Mouse (Mus musculus): Measurements from ENCODE around the gene Baz1a.
A peak's percentile ranks its signal among the peaks of the same experiment; 100 is the strongest.
"Not testable (repeated sequence)": the region's sequence is repeated elsewhere in the genome, so short reads cannot be mapped to it uniquely, and the experiment has no call there.

Baz1a gene

DNA sequence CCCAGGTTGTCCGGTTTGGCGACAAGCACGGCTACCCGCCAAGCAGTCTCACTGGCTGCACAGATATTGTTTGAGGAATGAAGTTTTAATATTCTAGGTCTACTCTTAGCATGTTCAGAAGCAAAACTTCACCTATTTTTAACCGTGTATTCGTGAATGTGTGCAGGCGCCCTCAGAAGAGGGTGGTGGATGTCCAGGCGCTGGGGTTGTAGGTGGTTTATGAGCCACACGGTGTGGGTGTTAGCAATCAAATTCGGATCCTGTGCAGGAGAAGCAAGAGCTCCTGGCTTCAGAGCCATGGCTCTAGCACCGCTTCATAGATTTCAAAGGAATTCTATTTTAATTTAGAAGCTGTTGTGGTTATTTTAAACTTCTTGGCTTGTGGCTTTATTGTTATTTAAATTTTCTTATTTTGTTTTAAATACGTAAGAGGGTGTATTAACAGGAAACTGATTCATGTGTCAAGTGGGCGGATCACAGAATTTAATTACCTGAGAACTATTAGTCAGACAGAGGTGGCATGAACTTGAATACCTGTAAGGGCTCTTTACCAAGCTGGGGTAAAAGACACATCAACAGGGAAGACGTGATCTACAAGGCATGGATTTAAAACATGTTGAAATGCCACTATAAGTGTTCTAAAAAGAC, 6.7 kb downstream of the Baz1a start:
- no peak for DNase-seq (ENCODE audit: low read depth, low spot score)

DNA sequence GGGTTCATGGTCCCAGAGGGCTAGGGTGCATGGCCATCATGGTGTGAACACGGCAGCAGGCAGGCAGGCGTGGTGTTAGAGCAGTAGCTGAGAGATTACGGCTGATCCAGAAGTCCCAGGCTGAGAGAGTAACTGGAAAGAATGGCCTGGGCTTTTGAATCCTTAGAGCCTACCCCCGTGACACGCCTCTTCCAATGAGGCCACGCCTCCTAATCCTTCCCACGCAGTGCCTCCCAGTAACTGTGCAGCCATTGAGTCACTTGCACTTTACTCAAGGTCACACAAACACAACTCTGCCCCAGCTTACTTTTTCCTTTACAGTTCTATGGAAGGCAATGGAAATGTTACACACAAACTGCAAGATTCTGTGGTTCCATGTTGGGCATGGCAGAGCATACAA, 8.1 kb downstream of the Baz1a start:
- DNase-seq (ENCODE audit: low read depth, low spot score): peak; percentile 32

GRCm38 (mm10) chr12:55004396-55004795, 9.8 kb downstream of the Baz1a start:
- DNase-seq (ENCODE audit: low read depth, low spot score): no peak

GRCm38 (mm10) chr12:55003843-55004242, 10.3 kb downstream of the Baz1a start:
- no peak for DNase-seq (ENCODE audit: low read depth, low spot score)

DNA sequence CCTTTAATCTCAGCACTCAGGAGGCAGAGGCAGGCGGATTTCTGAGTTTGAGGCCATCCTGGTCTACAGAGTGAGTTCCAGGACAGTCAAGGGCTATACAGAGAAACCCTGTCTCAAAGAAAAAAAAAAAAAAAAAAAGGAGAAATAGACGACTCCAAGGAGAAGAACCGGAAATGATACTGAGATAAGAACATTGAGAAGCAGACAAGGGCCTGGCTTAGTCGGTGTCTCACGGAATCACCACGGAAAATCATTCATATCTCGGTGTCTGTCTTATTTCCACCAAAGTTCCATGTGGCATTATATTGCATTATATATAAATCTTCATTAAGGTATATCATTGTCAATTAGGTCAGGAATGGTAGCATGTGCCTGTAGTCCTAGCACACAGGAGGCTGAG, 11.6 kb downstream of the Baz1a start:
- not testable (repeated sequence) for DNase-seq (ENCODE audit: low read depth, low spot score)

GRCm38 (mm10) chr12:54999016-54999690, 15.0 kb downstream of the Baz1a start:
- DNase-seq (ENCODE audit: low read depth, low spot score): no peak

- DNase-seq (ENCODE audit: low read depth, low spot score): no peak
These were observed 15.7 kb downstream of the Baz1a start for GRCm38 (mm10) chr12:54998411-54998810.

GRCm38 (mm10) chr12:54996979-54997474, 17.1 kb downstream of the Baz1a start:
- DNase-seq (ENCODE audit: low read depth, low spot score): no peak

GRCm38 (mm10) chr12:54995965-54996364, 18.2 kb downstream of the Baz1a start:
- no peak for DNase-seq (ENCODE audit: low read depth, low spot score)

- no peak for DNase-seq (ENCODE audit: low read depth, low spot score)
These were observed 19.7 kb downstream of the Baz1a start for GRCm38 (mm10) chr12:54994418-54994817.

GRCm38 (mm10) chr12:54994068-54994386, 20.1 kb downstream of the Baz1a start:
- no peak for DNase-seq (ENCODE audit: low read depth, low spot score)

GRCm38 (mm10) chr12:54993246-54994067, 20.7 kb downstream of the Baz1a start:
- DNase-seq (ENCODE audit: low read depth, low spot score): peak; percentile 20

- no peak for DNase-seq (ENCODE audit: low read depth, low spot score)
These were observed 21.3 kb downstream of the Baz1a start for GRCm38 (mm10) chr12:54992814-54993213.

- peak; percentile 40 for DNase-seq (ENCODE audit: low read depth, low spot score)
These were observed 25.8 kb downstream of the Baz1a start for GRCm38 (mm10) chr12:54988323-54988850.

DNA sequence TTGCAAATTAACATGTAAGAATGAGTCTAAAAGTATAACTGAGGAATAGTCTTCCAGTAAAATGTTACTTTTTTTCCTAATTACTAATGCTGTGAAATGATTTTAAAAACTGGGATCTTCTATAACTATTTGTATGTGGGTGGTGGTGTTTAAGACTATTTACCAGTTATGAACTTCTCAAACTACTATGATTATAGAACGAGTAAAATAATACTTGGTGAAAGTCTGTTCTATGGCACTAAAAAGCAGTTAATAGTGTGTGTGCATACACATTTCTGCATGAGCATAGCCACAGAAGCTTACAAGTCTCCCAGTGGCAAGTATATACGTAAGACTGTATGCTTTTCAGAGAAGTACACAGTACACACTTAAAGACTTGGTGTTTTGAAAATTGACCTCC, 27.0 kb downstream of the Baz1a start:
- DNase-seq (ENCODE audit: low read depth, low spot score): no peak

DNA sequence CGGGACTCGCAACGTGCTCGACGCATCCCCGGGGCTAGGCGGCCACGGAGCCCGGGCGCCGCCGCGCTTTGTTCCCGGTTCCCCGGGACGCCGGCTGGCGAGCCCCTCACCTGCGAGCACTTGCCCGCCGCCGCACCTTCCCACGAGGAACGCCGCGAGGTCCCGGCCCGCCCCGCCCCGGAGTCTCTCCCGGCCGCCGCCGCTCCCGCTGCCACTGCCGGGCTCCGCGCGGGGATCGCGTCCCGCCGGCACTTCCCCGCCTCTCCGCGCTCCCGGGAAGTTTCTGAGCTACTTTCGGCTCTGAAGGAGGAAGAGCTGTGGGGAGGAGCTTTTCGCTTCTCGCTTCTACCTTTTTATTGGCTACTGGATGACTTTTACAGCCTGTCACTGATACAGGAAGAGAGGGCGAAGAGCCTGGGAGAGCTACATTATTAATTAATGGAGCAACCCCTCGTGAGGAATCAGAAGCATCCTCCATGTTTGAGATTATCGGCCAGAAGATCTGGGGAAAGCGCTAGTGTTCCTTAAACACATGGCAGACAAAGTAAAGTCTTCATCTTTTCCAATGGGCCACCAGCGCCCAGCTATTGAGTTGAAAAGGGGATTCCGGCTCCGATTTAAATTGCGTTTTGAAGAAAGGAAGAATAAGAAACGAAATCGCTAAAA, 28.0 kb downstream of the Baz1a start, which contains the start of gene Gm20403:
Gm20403 (minus strand) TSS at position 478 of the 666 bp plus-strand sequence.
- DNase-seq (ENCODE audit: low read depth, low spot score): peak; percentile 80

DNA sequence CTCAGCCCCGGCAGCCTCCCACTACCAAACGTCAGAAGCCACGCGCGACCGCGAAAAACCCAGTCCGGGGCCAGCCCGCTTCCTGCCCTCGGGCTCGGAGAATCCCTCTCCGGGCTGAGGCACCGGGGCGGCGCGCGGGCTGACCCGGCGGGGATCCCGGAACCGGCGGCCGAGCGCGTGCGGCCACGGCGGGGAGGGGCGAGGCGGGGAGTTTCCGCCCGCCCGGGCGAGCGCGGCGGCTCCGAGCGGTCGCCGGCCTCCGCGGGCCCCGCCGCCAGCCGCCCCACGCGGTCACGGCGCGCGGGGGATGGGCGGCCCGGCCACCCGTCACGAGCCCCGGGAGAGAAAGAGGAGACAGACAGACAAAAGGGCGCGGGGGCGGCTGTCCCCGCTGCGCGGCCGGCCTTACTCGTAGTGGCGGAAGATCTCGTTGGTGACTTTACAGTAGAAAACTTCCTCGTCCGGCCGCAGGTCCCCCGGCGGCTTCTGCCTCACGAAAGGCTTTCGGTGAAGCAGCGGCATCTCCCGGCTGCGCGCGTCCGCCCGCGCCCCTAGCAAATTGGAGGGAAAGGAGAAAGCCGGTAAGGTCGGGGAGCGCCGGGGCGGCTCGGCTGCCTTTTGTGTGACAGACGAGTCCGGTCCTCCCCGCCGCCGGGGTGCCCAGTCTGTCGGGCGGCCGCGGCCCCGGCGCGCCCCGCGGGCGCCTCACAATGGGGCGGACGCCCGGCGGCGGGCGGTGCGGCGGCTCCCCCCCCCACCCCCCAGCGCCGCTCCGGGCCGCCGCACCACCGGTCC, 28.7 kb downstream of the Baz1a start:
- DNase-seq (ENCODE audit: low read depth, low spot score): peak; percentile 75

DNA sequence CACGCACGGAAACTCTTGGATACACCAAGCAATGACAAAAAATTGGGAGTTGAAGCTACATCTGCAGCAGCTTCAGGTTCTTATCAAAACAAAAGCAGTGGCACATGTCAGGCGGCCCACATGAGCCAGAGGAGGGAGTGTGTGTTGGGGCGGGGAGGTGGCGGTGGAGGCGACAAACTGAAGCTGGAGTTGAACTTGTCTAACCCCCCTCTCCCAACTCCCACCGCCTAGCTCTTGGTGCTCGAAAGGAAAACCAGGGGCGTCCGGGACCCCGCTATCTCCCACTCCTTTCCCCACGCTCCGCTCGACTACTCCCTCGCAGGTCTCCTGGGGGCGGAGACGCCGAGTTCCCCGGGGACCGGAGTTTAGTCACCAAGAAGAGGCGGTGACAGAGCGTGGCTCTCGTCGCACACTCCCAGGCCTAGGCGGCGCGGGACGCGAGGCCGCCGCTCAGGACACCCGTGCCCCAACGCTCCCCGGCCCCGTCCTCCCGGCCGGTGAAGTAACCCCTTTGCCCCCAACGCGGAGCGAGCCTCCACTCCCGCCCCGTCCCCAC, 29.4 kb downstream of the Baz1a start:
- peak; percentile 72 for DNase-seq (ENCODE audit: low read depth, low spot score)

GRCm38 (mm10) chr12:54982935-54983715, 31.0 kb downstream of the Baz1a start:
- no peak for DNase-seq (ENCODE audit: low read depth, low spot score)

GRCm38 (mm10) chr12:54981962-54982361, 32.2 kb downstream of the Baz1a start:
- no peak for DNase-seq (ENCODE audit: low read depth, low spot score)
